Mouse (Mus musculus): ENCODE measurements around the gene Lamb3. TPM values are rescaled to one million over a fixed set of nuclear protein-coding genes. Genes with fewer than 3 reads are reported as not detected.
A peak's percentile ranks its signal among the peaks of the same experiment; 100 is the strongest.

Lamb3 gene
- polyA plus RNA-seq, 1 experiment from 2014 or later, result 0.29 TPM

- no peak overlapping the region for H3K27ac ChIP-seq (ENCODE audit: low read depth, low read length)
- no peaks in the 10 kb centered on the region for H3K9me3 ChIP-seq (ENCODE audit: control insufficient read depth, low read length)
- no peak overlapping the region for H3K9ac ChIP-seq (ENCODE audit: low read depth, low read length)
- no peaks in the 10 kb centered on the region for H3K36me3 ChIP-seq (ENCODE audit: control insufficient read depth, insufficient read depth, low read length)
- ATAC-seq, result no peak
- no peaks in the 10 kb centered on the region for H3K4me1 ChIP-seq (ENCODE audit: control insufficient read depth, insufficient read depth, low read depth, low read length)
- H3K27me3 ChIP-seq (replicated peaks; ENCODE audit: control insufficient read depth, insufficient read depth, low read length), result no peaks in the 10 kb centered on the region
- WGBS, result 71% methylated on average over 8 of the region's 8 CpGs
- H3K4me3 ChIP-seq (ENCODE audit: low read length), result no peak overlapping the region
- H3K4me2 ChIP-seq (ENCODE audit: low read length), result no peak overlapping the region
Observed at GRCm38 (mm10) chr1:193263026-193263907, 55.8 kb downstream of the Lamb3 start.

GRCm38 (mm10) chr1:193263955-193264598 lies 56.6 kb downstream of the Lamb3 start, which contains the start of gene Hsd11b1:
TSS of gene Hsd11b1 (minus strand) at chr1:193264075.
- Histone ChIP-seq H3K9me3 (ENCODE audit: control insufficient read depth, low read length) (no peaks in the 10 kb centered on the region), H3K9ac (ENCODE audit: low read depth, low read length) (no peak within 1 kb of the TSS), H3K27me3 (replicated peaks; ENCODE audit: control insufficient read depth, insufficient read depth, low read length) (no peaks in the 10 kb centered on the region), H3K4me3 (ENCODE audit: low read length) (no peak within 1 kb of the TSS), H3K36me3 (ENCODE audit: control insufficient read depth, insufficient read depth, low read length) (no peaks in the 10 kb centered on the region), H3K27ac (ENCODE audit: low read depth, low read length) (no peak within 1 kb of the TSS), H3K4me2 (ENCODE audit: low read length) (no peak within 1 kb of the TSS), H3K4me1 (ENCODE audit: control insufficient read depth, insufficient read depth, low read depth, low read length) (no peaks in the 10 kb centered on the region)
- 66% methylated on average over 5 of the region's 5 CpGs for WGBS
- no peak for ATAC-seq

- no peaks in the 10 kb centered on the region for H3K4me1 ChIP-seq (ENCODE audit: control insufficient read depth, insufficient read depth, low read depth, low read length)
- no peaks in the 10 kb centered on the region for H3K27me3 ChIP-seq (replicated peaks; ENCODE audit: control insufficient read depth, insufficient read depth, low read length)
- H3K4me3 ChIP-seq (ENCODE audit: low read length), result no peak overlapping the region
- no peaks in the 10 kb centered on the region for H3K36me3 ChIP-seq (ENCODE audit: control insufficient read depth, insufficient read depth, low read length)
- H3K9ac ChIP-seq (ENCODE audit: low read depth, low read length), result no peak overlapping the region
- no peak for ATAC-seq
- no peak overlapping the region for H3K27ac ChIP-seq (ENCODE audit: low read depth, low read length)
- H3K9me3 ChIP-seq (ENCODE audit: control insufficient read depth, low read length), result no peaks in the 10 kb centered on the region
- no peak overlapping the region for H3K4me2 ChIP-seq (ENCODE audit: low read length)
Observed at GRCm38 (mm10) chr1:193265734-193266133, 58.2 kb downstream of the Lamb3 start.

- 59% methylated on average over 6 of the region's 6 CpGs for WGBS
- H3K36me3 ChIP-seq (ENCODE audit: control insufficient read depth, insufficient read depth, low read length), result no peaks in the 10 kb centered on the region
- no peaks in the 10 kb centered on the region; the same call in 1 of the 2 replicates for H3K27me3 ChIP-seq (replicated peaks; ENCODE audit: control insufficient read depth, insufficient read depth, low read length)
- no peak overlapping the region for H3K9ac ChIP-seq (ENCODE audit: low read depth, low read length)
- H3K27ac ChIP-seq (ENCODE audit: low read depth, low read length), result no peak overlapping the region
- H3K4me3 ChIP-seq (ENCODE audit: low read length), result no peak overlapping the region
- H3K4me1 ChIP-seq (ENCODE audit: control insufficient read depth, insufficient read depth, low read depth, low read length), result peaks cover 9% of the 10 kb centered on the region
- H3K9me3 ChIP-seq (ENCODE audit: control insufficient read depth, low read length), result no peaks in the 10 kb centered on the region
- ATAC-seq, result no peak
- no peak overlapping the region for H3K4me2 ChIP-seq (ENCODE audit: low read length)
Observed at GRCm38 (mm10) chr1:193270965-193271763, 63.7 kb downstream of the Lamb3 start.

- 12% methylated on average over 24 of the region's 24 CpGs for WGBS
- peak; percentile 75 for ATAC-seq
- Histone ChIP-seq H3K27ac (ENCODE audit: low read depth, low read length) (peak overlapping the region; percentile 68), H3K4me1 (ENCODE audit: control insufficient read depth, insufficient read depth, low read depth, low read length) (peaks cover 9% of the 10 kb centered on the region), H3K9ac (ENCODE audit: low read depth, low read length) (peak overlapping the region; percentile 64), H3K4me2 (ENCODE audit: low read length) (peak overlapping the region; percentile 57), H3K36me3 (ENCODE audit: control insufficient read depth, insufficient read depth, low read length) (no peaks in the 10 kb centered on the region), H3K27me3 (replicated peaks; ENCODE audit: control insufficient read depth, insufficient read depth, low read length) (no peaks in the 10 kb centered on the region; the same call in 1 of the 2 replicates), H3K9me3 (ENCODE audit: control insufficient read depth, low read length) (no peaks in the 10 kb centered on the region), H3K4me3 (ENCODE audit: low read length) (peak overlapping the region; percentile 38)
Observed at GRCm38 (mm10) chr1:193272137-193272915, 64.8 kb downstream of the Lamb3 start.

GRCm38 (mm10) chr1:193272916-193273601 lies 65.6 kb downstream of the Lamb3 start, which contains the start of gene G0s2:
TSS of gene G0s2 (minus strand) at chr1:193273217.
- Histone ChIP-seq H3K9me3 (ENCODE audit: control insufficient read depth, low read length) (no peaks in the 10 kb centered on the region), H3K4me3 (ENCODE audit: low read length) (peak within 1 kb of the TSS; percentile 38), H3K9ac (ENCODE audit: low read depth, low read length) (peak within 1 kb of the TSS; percentile 64), H3K36me3 (ENCODE audit: control insufficient read depth, insufficient read depth, low read length) (no peaks in the 10 kb centered on the region), H3K4me1 (ENCODE audit: control insufficient read depth, insufficient read depth, low read depth, low read length) (peaks cover 9% of the 10 kb centered on the region), H3K27me3 (replicated peaks; ENCODE audit: control insufficient read depth, insufficient read depth, low read length) (no peaks in the 10 kb centered on the region; the same call in 1 of the 2 replicates), H3K27ac (ENCODE audit: low read depth, low read length) (peak within 1 kb of the TSS; percentile 68), H3K4me2 (ENCODE audit: low read length) (peak within 1 kb of the TSS; percentile 57)
- 1% methylated on average over 13 of the region's 23 CpGs for WGBS
- peak; percentile 83 for ATAC-seq

GRCm38 (mm10) chr1:193274407-193275071 lies 67.0 kb downstream of the Lamb3 start:
- no peak for ATAC-seq
- WGBS, result 84% methylated on average over 8 of the region's 8 CpGs
- Histone ChIP-seq H3K4me2 (ENCODE audit: low read length) (no peak overlapping the region), H3K4me3 (ENCODE audit: low read length) (no peak overlapping the region), H3K9me3 (ENCODE audit: control insufficient read depth, low read length) (no peaks in the 10 kb centered on the region), H3K9ac (ENCODE audit: low read depth, low read length) (no peak overlapping the region), H3K4me1 (ENCODE audit: control insufficient read depth, insufficient read depth, low read depth, low read length) (peaks cover 9% of the 10 kb centered on the region), H3K36me3 (ENCODE audit: control insufficient read depth, insufficient read depth, low read length) (no peaks in the 10 kb centered on the region), H3K27me3 (replicated peaks; ENCODE audit: control insufficient read depth, insufficient read depth, low read length) (no peaks in the 10 kb centered on the region; the same call in 1 of the 2 replicates), H3K27ac (ENCODE audit: low read depth, low read length) (no peak overlapping the region)

Data from hindbrain, embryonic 16.5 days (tissue).